Mouse (Mus musculus): Measurements from ENCODE around the gene Churc1. TPM values are rescaled to one million over a fixed set of nuclear protein-coding genes. Genes with fewer than 3 reads are reported as not detected.

Churc1 gene
- polyA plus RNA-seq, 1 experiment from 2014 or later, result 103 TPM

GRCm38 (mm10) chr12:76770841-76771500 lies 5.6 kb downstream of the Churc1 start:
- H3K4me2 ChIP-seq (ENCODE audit: low read length), result no peak overlapping the region
- H3K9me3 ChIP-seq (ENCODE audit: control insufficient read depth, low read length), result no peaks in the 10 kb centered on the region
- 92% methylated on average over 5 of the region's 5 CpGs for WGBS
- no peak overlapping the region for H3K4me3 ChIP-seq (replicated peaks; ENCODE audit: low read depth, low read length)
- ATAC-seq (ENCODE audit: low FRiP score, low TSS enrichment), result no peak
- no peaks in the 10 kb centered on the region for H3K36me3 ChIP-seq (ENCODE audit: control insufficient read depth, insufficient read depth, low read length)
- H3K9ac ChIP-seq (replicated peaks; ENCODE audit: low read length), result no peak overlapping the region
- H3K4me1 ChIP-seq (ENCODE audit: control insufficient read depth, insufficient read depth, low read length), result peaks cover 4% of the 10 kb centered on the region; the same call in 1 of the 2 replicates
- no peak overlapping the region for H3K27ac ChIP-seq (replicated peaks; ENCODE audit: low read depth, low read length)
- no peak for DNase-seq
- no peaks in the 10 kb centered on the region for H3K27me3 ChIP-seq (ENCODE audit: control insufficient read depth, insufficient read depth, low read length)

GRCm38 (mm10) chr12:76771540-76771939 lies 6.2 kb downstream of the Churc1 start:
- no peak overlapping the region for H3K27ac ChIP-seq (replicated peaks; ENCODE audit: low read depth, low read length)
- H3K27me3 ChIP-seq (ENCODE audit: control insufficient read depth, insufficient read depth, low read length), result no peaks in the 10 kb centered on the region
- ATAC-seq (ENCODE audit: low FRiP score, low TSS enrichment) (no peak), DNase-seq (no peak)
- WGBS, result 93% methylated on average over 5 of the region's 5 CpGs
- no peak overlapping the region for H3K4me3 ChIP-seq (replicated peaks; ENCODE audit: low read depth, low read length)
- no peak overlapping the region for H3K4me2 ChIP-seq (ENCODE audit: low read length)
- no peaks in the 10 kb centered on the region for H3K9me3 ChIP-seq (ENCODE audit: control insufficient read depth, low read length)
- H3K9ac ChIP-seq (replicated peaks; ENCODE audit: low read length), result no peak overlapping the region
- H3K36me3 ChIP-seq (ENCODE audit: control insufficient read depth, insufficient read depth, low read length), result no peaks in the 10 kb centered on the region
- no peaks in the 10 kb centered on the region for H3K4me1 ChIP-seq (ENCODE audit: control insufficient read depth, insufficient read depth, low read length)

- H3K9ac ChIP-seq (replicated peaks; ENCODE audit: low read length), result no peak overlapping the region
- H3K9me3 ChIP-seq (ENCODE audit: control insufficient read depth, low read length), result no peaks in the 10 kb centered on the region
- H3K27me3 ChIP-seq (ENCODE audit: control insufficient read depth, insufficient read depth, low read length), result no peaks in the 10 kb centered on the region
- H3K27ac ChIP-seq (replicated peaks; ENCODE audit: low read depth, low read length), result no peak overlapping the region
- ATAC-seq (ENCODE audit: low FRiP score, low TSS enrichment) (no peak), DNase-seq (no peak)
- no peak overlapping the region for H3K4me3 ChIP-seq (replicated peaks; ENCODE audit: low read depth, low read length)
- 86% methylated on average over 3 of the region's 3 CpGs for WGBS
- 0 out of 2 replicates have a peak, but pooled peaks cover 4% of the 10 kb centered on the region for H3K36me3 ChIP-seq (ENCODE audit: control insufficient read depth, insufficient read depth, low read length)
- H3K4me1 ChIP-seq (ENCODE audit: control insufficient read depth, insufficient read depth, low read length), result no peaks in the 10 kb centered on the region
- no peak overlapping the region for H3K4me2 ChIP-seq (ENCODE audit: low read length)
Observed at GRCm38 (mm10) chr12:76774652-76775051, 9.3 kb downstream of the Churc1 start.

- Histone ChIP-seq H3K27ac (replicated peaks; ENCODE audit: low read depth, low read length) (no peak overlapping the region), H3K4me2 (ENCODE audit: low read length) (no peak overlapping the region), H3K4me3 (replicated peaks; ENCODE audit: low read depth, low read length) (no peak overlapping the region), H3K36me3 (ENCODE audit: control insufficient read depth, insufficient read depth, low read length) (0 out of 2 replicates have a peak, but pooled peaks cover 4% of the 10 kb centered on the region), H3K27me3 (ENCODE audit: control insufficient read depth, insufficient read depth, low read length) (no peaks in the 10 kb centered on the region), H3K9me3 (ENCODE audit: control insufficient read depth, low read length) (no peaks in the 10 kb centered on the region), H3K4me1 (ENCODE audit: control insufficient read depth, insufficient read depth, low read length) (no peaks in the 10 kb centered on the region), H3K9ac (replicated peaks; ENCODE audit: low read length) (no peak overlapping the region)
- ATAC-seq (ENCODE audit: low FRiP score, low TSS enrichment), result no peak
- DNase-seq, result no peak
- WGBS, result 72% methylated on average over 4 of the region's 4 CpGs
Observed at GRCm38 (mm10) chr12:76775132-76775531, 9.8 kb downstream of the Churc1 start.

GRCm38 (mm10) chr12:76776898-76777297 lies 11.6 kb downstream of the Churc1 start:
- Histone ChIP-seq H3K4me2 (ENCODE audit: low read length) (no peak overlapping the region), H3K27me3 (ENCODE audit: control insufficient read depth, insufficient read depth, low read length) (no peaks in the 10 kb centered on the region), H3K36me3 (ENCODE audit: control insufficient read depth, insufficient read depth, low read length) (0 out of 2 replicates have a peak, but pooled peaks cover 4% of the 10 kb centered on the region), H3K27ac (replicated peaks; ENCODE audit: low read depth, low read length) (no peak overlapping the region), H3K9me3 (ENCODE audit: control insufficient read depth, low read length) (no peaks in the 10 kb centered on the region), H3K9ac (replicated peaks; ENCODE audit: low read length) (no peak overlapping the region), H3K4me3 (replicated peaks; ENCODE audit: low read depth, low read length) (no peak overlapping the region), H3K4me1 (ENCODE audit: control insufficient read depth, insufficient read depth, low read length) (no peaks in the 10 kb centered on the region)
- no peak for ATAC-seq (ENCODE audit: low FRiP score, low TSS enrichment)
- WGBS, result 94% methylated on average over 5 of the region's 5 CpGs
- DNase-seq, result no peak

- Histone ChIP-seq H3K4me2 (ENCODE audit: low read length) (no peak overlapping the region), H3K9me3 (ENCODE audit: control insufficient read depth, low read length) (no peaks in the 10 kb centered on the region), H3K4me1 (ENCODE audit: control insufficient read depth, insufficient read depth, low read length) (no peaks in the 10 kb centered on the region), H3K9ac (replicated peaks; ENCODE audit: low read length) (no peak overlapping the region), H3K4me3 (replicated peaks; ENCODE audit: low read depth, low read length) (no peak overlapping the region), H3K36me3 (ENCODE audit: control insufficient read depth, insufficient read depth, low read length) (0 out of 2 replicates have a peak, but pooled peaks cover 4% of the 10 kb centered on the region), H3K27ac (replicated peaks; ENCODE audit: low read depth, low read length) (no peak overlapping the region), H3K27me3 (ENCODE audit: control insufficient read depth, insufficient read depth, low read length) (no peaks in the 10 kb centered on the region)
- no peak for DNase-seq
- no peak for ATAC-seq (ENCODE audit: low FRiP score, low TSS enrichment)
Observed at GRCm38 (mm10) chr12:76777845-76778244, 12.5 kb downstream of the Churc1 start.

GRCm38 (mm10) chr12:76778305-76779083 lies 13.2 kb downstream of the Churc1 start:
- ATAC-seq (ENCODE audit: low FRiP score, low TSS enrichment) (no peak), DNase-seq (no peak)
- H3K36me3 ChIP-seq (ENCODE audit: control insufficient read depth, insufficient read depth, low read length), result 0 out of 2 replicates have a peak, but pooled peaks cover 4% of the 10 kb centered on the region
- H3K9me3 ChIP-seq (ENCODE audit: control insufficient read depth, low read length), result no peaks in the 10 kb centered on the region
- H3K27ac ChIP-seq (replicated peaks; ENCODE audit: low read depth, low read length), result no peak overlapping the region
- WGBS, result 88% methylated on average over 10 of the region's 10 CpGs
- H3K4me3 ChIP-seq (replicated peaks; ENCODE audit: low read depth, low read length), result no peak overlapping the region
- H3K9ac ChIP-seq (replicated peaks; ENCODE audit: low read length), result no peak overlapping the region
- H3K4me2 ChIP-seq (ENCODE audit: low read length), result no peak overlapping the region
- H3K4me1 ChIP-seq (ENCODE audit: control insufficient read depth, insufficient read depth, low read length), result no peaks in the 10 kb centered on the region
- no peaks in the 10 kb centered on the region for H3K27me3 ChIP-seq (ENCODE audit: control insufficient read depth, insufficient read depth, low read length)

- ATAC-seq (ENCODE audit: low FRiP score, low TSS enrichment) (no peak), DNase-seq (no peak)
- H3K9me3 ChIP-seq (ENCODE audit: control insufficient read depth, low read length), result no peaks in the 10 kb centered on the region
- no peak overlapping the region for H3K27ac ChIP-seq (replicated peaks; ENCODE audit: low read depth, low read length)
- H3K4me3 ChIP-seq (replicated peaks; ENCODE audit: low read depth, low read length), result no peak overlapping the region
- H3K9ac ChIP-seq (replicated peaks; ENCODE audit: low read length), result no peak overlapping the region
- H3K27me3 ChIP-seq (ENCODE audit: control insufficient read depth, insufficient read depth, low read length), result no peaks in the 10 kb centered on the region
- 0 out of 2 replicates have a peak, but pooled peaks cover 4% of the 10 kb centered on the region for H3K36me3 ChIP-seq (ENCODE audit: control insufficient read depth, insufficient read depth, low read length)
- H3K4me1 ChIP-seq (ENCODE audit: control insufficient read depth, insufficient read depth, low read length), result no peaks in the 10 kb centered on the region
- H3K4me2 ChIP-seq (ENCODE audit: low read length), result no peak overlapping the region
- WGBS, result 78% methylated on average over 5 of the region's 5 CpGs
Observed at GRCm38 (mm10) chr12:76779951-76780350, 14.6 kb downstream of the Churc1 start.

Measured in midbrain, embryonic 14.5 days (tissue).